Mouse (Mus musculus): Measurements from ENCODE around the gene Wipf1.

- TF ChIP-seq USF1 (IDR thresholded peaks at IDR 0.05; ENCODE audit: low read depth) (no peak), POLR2A (IDR thresholded peaks at IDR 0.05; ENCODE audit: insufficient read length, low read depth) (no peak), CEBPB (IDR thresholded peaks at IDR 0.05; ENCODE audit: insufficient read depth, poor library complexity, severe bottlenecking) (no peak), MYOG (IDR thresholded peaks at IDR 0.05; ENCODE audit: control insufficient read depth in 1 of 3, insufficient read depth in 1 of 3, insufficient read length in 2 of 3, low read depth in 2 of 3) (no peak), E2F4 (IDR thresholded peaks at IDR 0.05; ENCODE audit: insufficient read depth) (no peak), TCF12 (IDR thresholded peaks at IDR 0.05; ENCODE audit: insufficient read depth, poor library complexity, severe bottlenecking) (no peak)
Observed at GRCm38 (mm10) chr2:73493517-73493916, 36.0 kb downstream of the Wipf1 start.
